Mouse (Mus musculus): Measurements from ENCODE around the gene Gm43517. TPM values are rescaled to one million over a fixed set of nuclear protein-coding genes. Genes with fewer than 3 reads are reported as not detected.

Gene Gm43517
- total RNA-seq, 2 experiments from 2014 or later, result not detected

- intact Hi-C loops (cut with DNase I), result loop anchor here (10.0 kb wide), 1 partner anchor 1541 kb away; no protein-coding TSS in a partner anchor
- no peak for DNase-seq (ENCODE audit: low spot score)
Measured at GRCm38 (mm10) chr12:49383521-49384133, 1.3 kb upstream of the Gm43517 start.

GRCm38 (mm10) chr12:49384295-49384875 is 589 bp upstream of the Gm43517 start:
- DNase-seq (ENCODE audit: low spot score), result no peak
- intact Hi-C loops (cut with DNase I), result loop anchor here (10.0 kb wide), 1 partner anchor 1540 kb away; no protein-coding TSS in a partner anchor

- no peak for DNase-seq (ENCODE audit: low spot score)
- intact Hi-C loops (cut with DNase I), result loop anchor here (10.0 kb wide), 1 partner anchor 1539 kb away; no protein-coding TSS in a partner anchor
Measured at GRCm38 (mm10) chr12:49385631-49385990, 637 bp downstream of the Gm43517 start.

DNA sequence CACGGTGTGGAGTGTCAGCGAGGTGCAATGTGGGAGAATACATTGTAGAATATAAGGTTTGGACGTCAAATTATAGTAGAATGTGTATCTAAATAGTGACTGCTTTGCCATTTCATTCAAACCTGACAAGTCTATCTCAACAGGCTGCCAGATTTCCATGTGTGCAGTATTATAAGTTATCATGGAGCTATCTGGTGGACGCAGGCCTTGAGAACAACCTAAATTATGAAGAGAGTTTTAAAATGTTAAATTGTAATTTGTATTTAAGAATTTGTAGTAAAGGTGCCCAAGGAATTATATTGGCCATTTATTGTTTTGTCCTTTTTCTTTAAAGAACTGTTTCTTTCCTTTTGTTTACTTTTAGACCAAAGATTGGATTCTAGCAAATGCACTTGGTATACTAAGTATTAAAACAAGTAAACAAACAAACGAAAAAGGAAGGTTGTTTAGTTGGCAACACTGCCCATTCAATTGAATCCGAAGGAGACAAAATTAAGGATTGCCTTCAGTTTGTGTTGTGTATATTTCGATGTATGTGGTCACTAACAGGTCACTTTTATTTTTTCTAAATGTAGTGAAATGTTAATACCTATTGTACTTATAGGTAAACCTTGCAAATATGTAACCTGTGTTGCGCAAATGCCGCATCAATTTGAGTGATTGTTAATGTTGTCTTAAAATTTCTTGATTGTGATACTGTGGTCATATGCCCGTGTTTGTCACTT is 1.3 kb downstream of the Gm43517 start:
- DNase-seq (ENCODE audit: low spot score), result no peak
- intact Hi-C loops (cut with DNase I), result loop anchor here (10.0 kb wide), 1 partner anchor 1539 kb away; no protein-coding TSS in a partner anchor

DNA sequence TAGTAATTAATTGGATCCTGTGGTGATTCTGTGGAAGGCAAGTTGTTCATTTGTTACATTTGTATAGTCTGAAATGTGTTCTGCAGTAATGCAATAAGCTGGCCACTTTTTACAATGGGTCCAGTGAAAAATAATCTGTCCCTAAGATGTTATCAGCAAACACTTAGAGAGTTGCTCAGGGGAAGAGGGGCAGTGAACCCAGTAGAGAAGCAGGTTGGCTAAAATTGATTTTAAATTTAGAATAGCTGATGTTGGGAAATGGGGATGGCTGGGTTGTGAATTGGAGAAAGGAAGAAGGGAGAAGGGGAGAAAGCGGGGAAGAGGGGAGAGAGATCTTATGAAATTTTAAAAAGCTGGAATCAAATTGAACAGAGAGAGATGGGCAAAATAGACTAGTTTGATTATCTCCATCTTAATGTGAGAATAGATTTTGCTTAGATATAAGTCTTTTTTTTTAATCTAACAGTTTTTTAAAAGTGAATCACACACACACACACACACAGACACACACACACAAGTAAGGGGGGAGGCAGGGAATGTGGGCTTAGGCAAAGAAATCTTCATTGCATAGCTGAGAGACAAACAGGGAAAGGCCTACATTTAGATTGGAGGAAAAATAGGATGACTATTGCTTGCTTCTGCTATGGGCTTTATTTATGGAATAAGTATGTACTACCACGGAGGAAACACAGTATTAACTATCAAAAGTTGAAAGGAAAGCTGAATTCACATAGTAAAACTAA is 3.1 kb downstream of the Gm43517 start:
- no peak for DNase-seq (ENCODE audit: low spot score)

DNA sequence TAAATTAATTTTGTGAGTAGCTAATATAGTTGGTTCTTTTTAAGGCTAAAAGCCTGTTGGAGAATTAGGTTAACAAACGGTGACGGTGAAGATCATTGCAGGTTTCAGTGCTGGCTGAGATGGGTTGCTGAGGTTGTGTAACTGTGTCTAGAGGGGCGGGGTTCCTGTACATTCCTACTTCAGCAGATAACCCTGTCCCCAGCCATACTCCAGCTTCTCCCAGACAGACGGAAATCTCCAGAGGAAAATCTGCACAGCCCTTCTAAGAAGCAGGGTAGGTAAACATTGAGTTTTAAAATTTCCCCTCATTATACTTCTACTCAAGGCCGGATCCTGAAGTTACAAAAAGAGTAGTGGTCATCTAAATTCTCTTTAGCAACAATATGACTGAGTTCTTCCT is 4.7 kb downstream of the Gm43517 start:
- no peak for DNase-seq (ENCODE audit: low spot score)
- intact Hi-C loops (cut with DNase I), result loop anchor here (10.0 kb wide), 1 partner anchor 1535 kb away; no protein-coding TSS in a partner anchor

More for the DNA sequence above, 3.1 kb downstream of the Gm43517 start:
- intact Hi-C loops (cut with DNase I), result loop anchor here (10.0 kb wide), 1 partner anchor 1537 kb away; no protein-coding TSS in a partner anchor

DNA sequence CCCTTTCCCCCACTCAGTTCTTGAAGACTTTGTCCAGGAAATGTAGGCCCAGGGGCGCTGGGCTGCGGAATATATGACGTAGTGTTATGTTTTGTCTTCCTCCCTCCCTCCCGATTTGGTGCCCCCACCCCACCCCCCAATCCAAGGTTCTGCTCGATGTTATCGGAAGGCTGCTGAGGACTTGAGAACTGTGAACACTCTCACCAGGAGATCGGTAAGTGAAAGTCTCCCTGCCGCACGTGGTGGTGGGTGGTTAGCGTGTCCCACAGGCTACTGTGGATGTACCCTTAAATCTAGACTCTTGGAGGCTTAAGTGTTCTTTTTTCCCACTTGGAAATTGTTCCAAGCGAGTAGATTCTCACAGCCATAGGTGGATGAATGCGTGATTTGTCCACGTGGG is 5.3 kb downstream of the Gm43517 start:
- no peak for DNase-seq (ENCODE audit: low spot score)
- intact Hi-C loops (cut with DNase I), result no loop called here

- DNase-seq (ENCODE audit: low spot score), result no peak
- intact Hi-C loops (cut with DNase I), result no loop called here
Measured at GRCm38 (mm10) chr12:49390926-49391304, 5.9 kb downstream of the Gm43517 start.

DNA sequence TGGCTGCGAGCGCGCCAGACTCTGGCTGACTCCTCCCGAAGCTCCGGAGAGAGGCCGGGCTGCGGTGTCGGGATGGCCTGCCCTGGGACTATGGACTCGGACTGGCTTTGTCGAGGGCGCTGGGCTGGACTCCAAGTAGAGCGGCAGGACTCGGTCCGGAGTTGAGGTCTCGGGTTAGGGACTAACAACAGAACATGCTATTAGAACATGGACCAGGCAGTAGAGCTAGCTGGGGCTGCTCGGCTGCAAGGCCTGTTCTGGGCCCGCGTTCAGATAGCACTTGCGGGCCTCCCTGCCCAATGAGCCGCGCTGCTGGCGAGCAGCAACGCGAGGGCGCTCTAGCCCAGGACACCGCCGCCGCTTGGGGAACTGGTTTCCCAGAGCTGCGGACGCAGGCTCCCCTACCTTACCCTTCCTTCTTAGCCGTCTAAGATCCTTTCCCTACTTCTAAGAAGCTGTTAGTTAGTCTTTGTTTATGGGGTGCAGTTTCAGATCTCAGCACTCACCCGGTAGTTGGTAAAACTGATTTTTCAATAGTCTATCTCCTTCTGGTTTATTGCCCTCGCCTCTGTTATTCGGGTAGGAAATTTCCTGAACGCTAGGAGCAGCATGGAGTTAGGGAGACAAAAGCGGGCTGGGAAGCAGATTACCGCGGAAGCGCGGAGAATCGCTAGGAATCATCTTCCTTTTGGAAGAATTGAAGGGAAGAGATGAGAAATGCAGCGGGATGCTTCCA is 6.5 kb downstream of the Gm43517 start:
- no peak for DNase-seq (ENCODE audit: low spot score)
- intact Hi-C loops (cut with DNase I), result no loop called here

DNA sequence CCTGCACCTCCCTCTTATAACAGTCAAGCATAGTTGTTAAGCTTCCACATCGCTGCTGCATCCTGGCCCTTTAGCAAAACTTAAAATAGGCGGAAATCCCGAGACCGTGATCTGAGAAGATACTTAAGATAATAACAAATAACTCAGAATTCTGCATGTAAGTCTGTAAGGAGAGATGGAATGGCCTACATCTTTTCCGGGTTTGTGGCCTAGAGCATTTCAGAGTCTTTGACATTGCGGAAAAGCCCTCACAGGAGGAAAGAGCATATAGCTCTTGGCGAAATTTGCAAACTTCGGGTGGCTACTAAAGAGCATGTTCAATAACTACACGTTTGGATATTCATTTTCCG is 7.0 kb downstream of the Gm43517 start:
- no peak for DNase-seq (ENCODE audit: low spot score)
- intact Hi-C loops (cut with DNase I), result no loop called here

DNA sequence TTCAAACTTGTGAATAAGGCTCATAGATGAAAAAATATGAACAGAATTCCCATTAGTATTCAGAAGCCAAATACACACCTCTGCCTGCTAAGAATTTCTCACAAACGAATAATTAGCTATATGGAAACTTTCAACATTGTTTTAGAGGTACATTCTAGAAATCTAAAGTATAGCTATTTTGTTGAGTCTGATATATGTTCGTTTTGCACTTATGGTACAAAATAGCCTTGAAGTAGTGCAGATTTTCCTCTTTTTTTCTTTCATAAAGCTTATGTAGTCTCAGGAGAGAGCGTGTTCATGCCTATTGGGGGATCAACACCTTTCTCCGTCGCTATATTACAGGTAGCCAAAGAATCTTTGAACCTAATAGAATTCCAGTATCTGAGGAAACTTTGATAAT is 7.9 kb downstream of the Gm43517 start:
- DNase-seq (ENCODE audit: low spot score), result no peak
- intact Hi-C loops (cut with DNase I), result no loop called here

DNA sequence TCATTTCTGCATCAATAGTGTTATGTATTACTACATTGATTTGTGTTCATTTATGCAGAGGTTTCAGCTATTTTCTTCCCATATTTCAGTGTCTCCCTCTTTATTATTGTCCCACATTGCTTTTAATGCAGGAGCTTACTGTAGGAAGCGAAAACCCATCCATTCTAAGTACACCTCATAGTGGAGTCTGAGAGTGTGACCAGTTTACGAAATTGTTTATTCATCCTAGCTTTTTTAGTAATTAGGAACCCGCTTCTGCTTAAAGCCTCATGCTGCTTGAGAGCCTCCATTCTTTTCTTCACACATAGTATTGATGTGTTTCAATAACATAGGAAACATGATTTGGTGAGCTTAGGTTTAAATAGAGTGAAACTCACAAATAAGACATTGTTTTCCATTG is 8.7 kb downstream of the Gm43517 start:
- intact Hi-C loops (cut with DNase I), result no loop called here
- no peak for DNase-seq (ENCODE audit: low spot score)

- DNase-seq (ENCODE audit: low spot score), result no peak
- intact Hi-C loops (cut with DNase I), result no loop called here
Measured at GRCm38 (mm10) chr12:49394181-49394580, 9.2 kb downstream of the Gm43517 start.

DNA sequence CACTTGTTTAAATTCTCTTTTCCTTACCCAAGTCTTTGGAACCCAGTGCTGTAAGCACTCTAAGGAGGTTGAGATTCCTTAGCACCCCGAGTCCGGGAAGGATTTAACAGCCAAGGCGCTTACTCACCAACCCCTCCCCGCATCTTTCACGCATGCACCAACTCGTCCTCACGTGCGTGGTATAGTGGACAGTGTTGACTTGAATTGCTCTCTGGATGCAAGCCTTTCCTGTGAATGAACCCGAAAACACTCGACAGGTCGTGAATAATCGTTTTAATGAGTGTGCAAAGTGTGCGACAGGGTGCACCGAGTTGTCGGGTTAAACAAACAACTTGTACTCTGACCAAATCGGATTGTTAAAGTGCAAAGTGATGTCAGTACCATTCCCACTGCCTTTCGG is 9.9 kb downstream of the Gm43517 start:
- DNase-seq (ENCODE audit: low spot score), result no peak
- intact Hi-C loops (cut with DNase I), result no loop called here

DNA sequence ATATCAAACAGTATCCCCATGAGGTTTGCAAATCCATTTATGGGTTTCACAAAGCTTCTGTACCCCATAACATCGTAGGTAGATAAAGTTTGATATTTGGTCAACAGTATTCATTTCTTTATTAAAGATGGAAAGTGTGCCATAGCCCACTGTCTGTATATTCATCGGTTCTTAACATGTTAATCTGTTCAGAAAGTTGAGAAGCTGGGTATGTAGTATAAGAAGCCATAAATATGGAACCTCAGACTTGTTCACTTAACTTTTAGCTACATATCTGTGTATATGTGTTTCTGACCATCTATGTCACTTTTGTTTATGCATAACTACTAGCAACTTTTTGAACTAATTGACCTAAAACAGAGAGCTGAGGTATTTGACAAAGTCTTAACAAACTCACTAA is 11.0 kb downstream of the Gm43517 start:
- no peak for DNase-seq (ENCODE audit: low spot score)
- intact Hi-C loops (cut with DNase I), result no loop called here

DNA sequence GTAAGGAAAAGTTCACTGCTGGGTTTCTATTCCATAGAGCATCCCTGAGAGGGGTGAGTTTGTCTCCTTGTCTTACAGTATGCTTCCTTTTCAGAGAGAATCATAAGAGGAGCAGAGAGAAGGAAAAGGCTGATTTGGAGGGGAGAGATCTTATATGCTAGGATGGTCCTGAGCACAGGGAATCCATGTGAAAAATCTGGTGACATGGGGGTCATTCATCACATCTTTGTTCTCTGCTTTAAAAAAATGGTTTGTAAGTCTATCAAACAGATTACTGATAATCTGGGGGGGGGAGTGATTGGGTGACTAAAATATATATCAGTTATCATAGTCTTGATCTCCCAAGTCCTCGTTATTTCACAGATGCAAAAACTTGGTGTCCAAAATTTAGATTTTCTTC is 11.8 kb downstream of the Gm43517 start:
- DNase-seq (ENCODE audit: low spot score), result no peak
- intact Hi-C loops (cut with DNase I), result no loop called here

DNA sequence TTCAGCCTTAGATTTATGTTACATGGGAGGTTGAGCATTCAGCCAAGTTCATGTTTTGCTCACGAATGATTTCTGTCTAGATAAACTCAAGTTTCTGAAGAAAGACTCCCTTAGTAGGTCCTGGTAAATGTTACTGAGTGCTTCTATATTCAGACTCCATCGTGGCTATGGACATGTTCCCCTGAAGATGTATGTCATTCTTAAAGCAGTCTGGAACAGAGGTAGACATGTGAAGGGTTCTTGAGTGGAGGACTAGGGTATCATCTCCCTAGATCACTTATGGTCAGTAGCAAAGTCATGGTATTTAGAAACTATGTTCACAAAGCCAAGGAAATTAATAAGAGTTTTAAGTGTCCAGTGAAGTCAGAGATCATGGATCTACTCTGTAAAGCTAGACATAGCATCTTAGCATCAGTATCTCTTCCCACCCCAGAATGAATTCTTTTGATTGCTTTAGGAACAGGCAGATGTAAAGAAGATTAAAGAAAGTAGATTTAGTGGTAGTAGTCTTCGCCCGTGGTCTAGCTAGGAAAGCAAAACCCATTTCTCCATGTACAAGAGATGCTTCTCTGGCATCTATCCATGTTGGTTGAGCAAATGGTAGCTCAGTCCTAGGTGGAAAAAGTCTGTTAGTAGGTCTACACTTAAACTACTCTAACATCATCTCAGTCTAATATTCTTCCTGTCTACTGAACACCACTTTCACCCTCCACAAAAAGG is 12.6 kb downstream of the Gm43517 start:
- DNase-seq (ENCODE audit: low spot score), result no peak
- intact Hi-C loops (cut with DNase I), result no loop called here

DNA sequence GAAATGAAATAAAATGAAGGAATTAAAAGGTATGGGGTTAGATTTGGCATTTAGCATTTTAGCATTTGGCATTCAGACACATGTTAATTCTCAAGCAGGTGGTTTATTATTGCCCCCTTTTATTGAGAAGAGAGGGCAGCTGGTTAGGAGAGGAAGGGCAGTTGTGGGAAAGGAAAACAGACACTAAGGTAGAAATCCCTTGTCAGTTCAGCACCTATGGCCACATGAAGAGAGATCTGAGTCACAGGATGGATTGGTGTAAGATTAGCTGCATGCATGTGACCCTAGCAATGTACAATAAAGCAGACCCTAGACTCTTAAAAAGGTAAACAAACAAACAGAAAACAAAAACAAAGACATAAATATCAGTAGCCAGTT is 13.2 kb downstream of the Gm43517 start:
- intact Hi-C loops (cut with DNase I), result no loop called here
- DNase-seq (ENCODE audit: low spot score), result no peak

DNA sequence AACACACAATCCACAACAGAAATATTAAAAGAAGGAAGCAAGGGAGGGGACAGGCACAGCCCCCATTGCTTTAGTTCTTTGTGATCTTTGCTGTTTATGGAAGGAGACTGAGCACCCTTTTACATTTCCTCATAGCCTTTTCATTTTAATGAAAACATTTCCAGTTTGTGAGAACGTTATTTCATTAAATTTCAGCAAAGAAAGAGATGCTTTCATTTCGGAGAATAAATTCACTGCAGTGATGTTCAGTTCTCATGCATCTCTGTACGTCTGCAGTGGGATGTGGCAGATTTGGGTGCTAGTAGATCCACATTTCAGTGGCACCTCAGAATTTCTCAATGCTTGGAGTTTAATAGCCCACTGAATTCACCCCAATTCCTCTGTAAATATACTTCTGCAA is 13.7 kb downstream of the Gm43517 start:
- DNase-seq (ENCODE audit: low spot score), result no peak
- intact Hi-C loops (cut with DNase I), result no loop called here

Measured in heart, postnatal 25 days (tissue).